Mouse (Mus musculus): ENCODE results near the gene Srrm4.

The Srrm4 gene

DNA sequence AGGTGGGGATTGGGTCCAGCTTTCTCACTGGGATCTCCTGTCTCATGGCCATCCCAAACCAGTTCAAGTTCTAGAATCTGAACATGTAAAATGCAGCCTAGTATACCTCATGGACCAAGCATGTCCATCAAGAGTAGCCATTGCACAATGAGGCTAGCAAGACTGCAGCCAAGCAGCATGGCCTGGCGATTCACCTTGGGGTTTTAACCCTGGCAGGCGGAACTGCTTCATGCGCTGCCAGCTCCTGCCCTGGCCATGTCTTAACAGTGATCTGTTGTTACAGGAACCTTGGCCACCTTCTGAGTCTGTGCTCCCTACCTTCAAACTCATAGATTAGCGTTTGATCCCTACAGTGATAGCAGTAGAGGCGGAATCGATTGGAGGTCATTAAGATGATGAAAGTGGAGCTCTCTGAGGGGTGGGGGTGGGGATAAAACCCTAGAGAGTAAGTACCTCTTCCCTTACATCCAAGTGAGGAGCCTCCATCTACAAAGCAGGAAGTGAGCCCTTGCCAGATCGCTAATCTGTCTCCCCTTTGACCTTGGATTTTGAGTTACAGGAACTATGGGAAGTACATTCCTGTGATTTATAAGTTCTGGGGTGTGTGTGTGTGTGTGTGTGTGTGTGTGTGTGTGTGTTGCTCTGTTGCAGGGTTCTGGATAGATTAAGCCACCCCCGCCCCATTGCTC lies 191.4 kb downstream of the Srrm4 start:
- no peak for DNase-seq

GRCm38 (mm10) chr5:116396104-116396503 lies 195.5 kb downstream of the Srrm4 start:
- no peak for DNase-seq

- peak; percentile 45 to 64 for DNase-seq
These were observed 199.0 kb downstream of the Srrm4 start for GRCm38 (mm10) chr5:116392603-116393002.

DNA sequence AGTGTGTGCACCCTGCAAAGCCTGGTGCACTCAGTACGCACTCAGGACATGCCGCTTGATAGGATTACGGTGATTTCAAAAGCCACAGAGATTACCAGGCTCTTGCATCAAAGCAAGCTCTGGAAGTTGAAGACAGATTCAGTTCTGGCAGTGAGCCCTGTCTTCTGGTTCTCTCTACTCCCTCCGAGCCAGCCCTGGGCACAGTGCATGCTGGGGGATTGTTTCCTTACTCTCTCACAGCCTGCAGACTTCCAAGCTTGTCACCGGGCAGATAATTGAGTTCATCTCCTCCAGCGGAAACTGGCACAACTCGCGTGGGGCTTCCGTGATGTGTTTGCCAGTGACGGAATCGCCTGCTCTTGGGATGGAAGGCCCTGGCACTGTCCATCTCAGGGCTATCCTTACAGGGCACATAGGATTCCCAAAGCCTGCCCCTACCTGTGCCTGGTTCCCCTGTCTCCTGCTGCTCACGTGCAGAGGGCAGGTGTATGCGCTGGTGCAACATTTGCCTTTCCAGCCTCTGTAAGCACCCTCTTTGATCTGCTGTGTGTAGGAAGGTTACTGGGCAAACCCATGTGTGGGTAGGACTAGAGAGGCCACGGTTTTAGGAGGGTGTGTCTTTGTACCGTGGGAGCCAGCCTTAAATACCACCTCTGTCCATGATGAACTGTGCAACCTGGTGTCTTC lies 201.6 kb downstream of the Srrm4 start:
- peak; percentile 16 to 25 for DNase-seq

DNA sequence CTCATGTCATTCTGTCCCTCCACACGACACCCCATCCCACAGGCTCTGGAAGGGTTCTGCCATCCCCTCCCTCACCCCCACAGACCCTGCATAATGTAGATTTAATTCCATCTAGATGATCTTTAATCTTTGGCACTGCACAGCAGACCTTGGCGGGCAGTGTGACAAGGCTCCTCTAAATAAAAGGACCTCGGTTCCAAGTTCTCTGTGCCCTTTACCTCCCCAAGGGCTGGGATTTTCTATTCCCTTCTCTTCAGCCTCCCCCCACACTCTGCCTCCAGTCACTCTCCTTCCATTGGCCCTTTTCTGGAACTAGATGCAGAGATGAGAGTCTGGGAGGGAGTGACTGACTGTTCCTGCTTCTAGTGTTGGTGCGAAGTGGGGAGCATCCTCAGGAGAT lies 202.3 kb downstream of the Srrm4 start:
- DNase-seq, result no peak
